36 mouse cellular contexts compared by ENCODE assay signal in genomic region chr19:60515064-60515463, GRCm38 (mm10). TPM values are rescaled to one million over a fixed set of nuclear protein-coding genes. Genes with fewer than 3 reads are reported as not detected.
"Had no signal": no experiment of that assay in that cellular context is flagged by ENCODE, and none has a peak within 500 bp of the region (broad histone marks: within the 10 kb centered on the region; RNA-seq: fewer than 3 reads in every experiment).

No protein-coding gene starts in this region.

- ATAC-seq: liver, embryonic 12.5 days; liver, postnatal 0 days; lung, postnatal 0 days; midbrain, embryonic 13.5 days; midbrain, embryonic 15.5 days; midbrain, embryonic 16.5 days had no signal

- DNase-seq: left cerebral cortex, postnatal 4 days; liver; liver, embryonic 13.5 days; liver, postnatal 0 days; lung, adult 18-20 months; lung, adult 2 months; lung, embryonic 14.5 days; lung, postnatal 10 days; lung, postnatal 14 days; lung, postnatal 36 days; lung, postnatal 4 days; midbrain, embryonic 14.5 days had no signal

- H3K27me3 ChIP-seq: limb, embryonic 12.5 days; limb, embryonic 13.5 days; limb, embryonic 15.5 days; liver, embryonic 12.5 days; liver, embryonic 13.5 days; liver, embryonic 15.5 days; lung, embryonic 15.5 days; midbrain, embryonic 13.5 days; midbrain, embryonic 15.5 days; neural tube, embryonic 12.5 days had no signal

RNA-seq across cellular contexts. Expression of gene Prlhr, which starts 47.0 kb away (rescaled TPM):
- polyA plus RNA-seq: limb, embryonic 10.5 days; limb, embryonic 11.5 days; limb, embryonic 12.5 days; limb, embryonic 13.5 days; limb, embryonic 14.5 days; limb, embryonic 15.5 days; liver, adult 2 months; liver, embryonic 11.5 days; liver, embryonic 12.5 days; liver, embryonic 13.5 days; liver, embryonic 14.5 days; liver, embryonic 15.5 days; liver, embryonic 16.5 days; liver, postnatal 0 days; lung, adult 2 months; lung, embryonic 14.5 days; lung, embryonic 15.5 days; lung, embryonic 16.5 days; lung, postnatal 0 days; macrophage; midbrain, embryonic 10.5 days; midbrain, embryonic 11.5 days; myocyte; neural tube, embryonic 11.5 days; neural tube, embryonic 12.5 days had no signal
